Mouse (Mus musculus): ENCODE measurements around the gene Dpep2nb. TPM values are rescaled to one million over a fixed set of nuclear protein-coding genes. Genes with fewer than 3 reads are reported as not detected.

The Dpep2nb gene
- polyA plus RNA-seq, 2 experiments, result 0.05 to 0.17 TPM

GRCm38 (mm10) chr8:106049840-106050239, 44.1 kb upstream of the Dpep2nb start:
- Histone ChIP-seq H3K4me3 (replicated peaks; ENCODE audit: low read length) (no peak overlapping the region), H3K4me2 (replicated peaks; ENCODE audit: low read depth, low read length, severe bottlenecking) (no peak overlapping the region), H3K9me3 (ENCODE audit: control insufficient read depth, low read length) (no peaks in the 10 kb centered on the region), H3K27ac (replicated peaks; ENCODE audit: low read depth, low read length) (no peak overlapping the region), H3K9ac (ENCODE audit: low read depth, low read length, severe bottlenecking) (no peak overlapping the region), H3K4me1 (ENCODE audit: control insufficient read depth, insufficient read depth, low read length) (no peaks in the 10 kb centered on the region), H3K36me3 (ENCODE audit: control insufficient read depth, insufficient read depth, low read length) (peaks cover 38% of the 10 kb centered on the region), H3K27me3 (ENCODE audit: control insufficient read depth, insufficient read depth, low read length) (no peaks in the 10 kb centered on the region)
- ATAC-seq (ENCODE audit: low FRiP score, low read depth) (no peak), DNase-seq (ENCODE audit: low spot score) (no peak)
- TF ChIP-seq POLR2A (IDR thresholded peaks at IDR 0.05; ENCODE audit: borderline replicate concordance, extremely low read depth, insufficient read depth, insufficient read length), result no peak
- WGBS, result 91% methylated on average over 6 of the region's 6 CpGs

GRCm38 (mm10) chr8:106047854-106048630, 42.3 kb upstream of the Dpep2nb start:
- H3K9me3 ChIP-seq (ENCODE audit: control insufficient read depth, low read length), result no peaks in the 10 kb centered on the region
- no peak for TF ChIP-seq POLR2A (IDR thresholded peaks at IDR 0.05; ENCODE audit: borderline replicate concordance, extremely low read depth, insufficient read depth, insufficient read length)
- H3K36me3 ChIP-seq (ENCODE audit: control insufficient read depth, insufficient read depth, low read length), result peaks cover 28% of the 10 kb centered on the region
- no peaks in the 10 kb centered on the region for H3K4me1 ChIP-seq (ENCODE audit: control insufficient read depth, insufficient read depth, low read length)
- 82% methylated on average over 5 of the region's 5 CpGs for WGBS
- H3K4me3 ChIP-seq (replicated peaks; ENCODE audit: low read length), result no peak overlapping the region
- DNase-seq (ENCODE audit: low spot score) (no peak), ATAC-seq (ENCODE audit: low FRiP score, low read depth) (no peak)
- H3K9ac ChIP-seq (ENCODE audit: low read depth, low read length, severe bottlenecking), result no peak overlapping the region
- no peak overlapping the region for H3K4me2 ChIP-seq (replicated peaks; ENCODE audit: low read depth, low read length, severe bottlenecking)
- no peak overlapping the region for H3K27ac ChIP-seq (replicated peaks; ENCODE audit: low read depth, low read length)
- H3K27me3 ChIP-seq (ENCODE audit: control insufficient read depth, insufficient read depth, low read length), result no peaks in the 10 kb centered on the region

GRCm38 (mm10) chr8:106046872-106047559, 41.2 kb upstream of the Dpep2nb start:
- Histone ChIP-seq H3K4me1 (ENCODE audit: control insufficient read depth, insufficient read depth, low read length) (no peaks in the 10 kb centered on the region), H3K36me3 (ENCODE audit: control insufficient read depth, insufficient read depth, low read length) (peaks cover 21% of the 10 kb centered on the region), H3K4me3 (replicated peaks; ENCODE audit: low read length) (no peak overlapping the region), H3K9ac (ENCODE audit: low read depth, low read length, severe bottlenecking) (no peak overlapping the region), H3K9me3 (ENCODE audit: control insufficient read depth, low read length) (no peaks in the 10 kb centered on the region), H3K27me3 (ENCODE audit: control insufficient read depth, insufficient read depth, low read length) (no peaks in the 10 kb centered on the region), H3K4me2 (replicated peaks; ENCODE audit: low read depth, low read length, severe bottlenecking) (no peak overlapping the region), H3K27ac (replicated peaks; ENCODE audit: low read depth, low read length) (no peak overlapping the region)
- WGBS, result 84% methylated on average over 11 of the region's 11 CpGs
- no peak for ATAC-seq (ENCODE audit: low FRiP score, low read depth)
- DNase-seq (ENCODE audit: low spot score), result no peak
- TF ChIP-seq POLR2A (IDR thresholded peaks at IDR 0.05; ENCODE audit: borderline replicate concordance, extremely low read depth, insufficient read depth, insufficient read length), result no peak

- H3K27me3 ChIP-seq (ENCODE audit: control insufficient read depth, insufficient read depth, low read length), result no peaks in the 10 kb centered on the region
- H3K4me2 ChIP-seq (replicated peaks; ENCODE audit: low read depth, low read length, severe bottlenecking), result no peak overlapping the region
- DNase-seq (ENCODE audit: low spot score) (peak; percentile 49), ATAC-seq (ENCODE audit: low FRiP score, low read depth) (peak; percentile 83)
- no peaks in the 10 kb centered on the region for H3K9me3 ChIP-seq (ENCODE audit: control insufficient read depth, low read length)
- TF ChIP-seq POLR2A (IDR thresholded peaks at IDR 0.05; ENCODE audit: borderline replicate concordance, extremely low read depth, insufficient read depth, insufficient read length), result no peak
- H3K9ac ChIP-seq (ENCODE audit: low read depth, low read length, severe bottlenecking), result no peak overlapping the region
- WGBS, result 78% methylated on average over 3 of the region's 3 CpGs
- H3K4me1 ChIP-seq (ENCODE audit: control insufficient read depth, insufficient read depth, low read length), result no peaks in the 10 kb centered on the region
- H3K27ac ChIP-seq (replicated peaks; ENCODE audit: low read depth, low read length), result no peak overlapping the region
- no peak overlapping the region for H3K4me3 ChIP-seq (replicated peaks; ENCODE audit: low read length)
- peaks cover 15% of the 10 kb centered on the region for H3K36me3 ChIP-seq (ENCODE audit: control insufficient read depth, insufficient read depth, low read length)
These were observed 38.4 kb upstream of the Dpep2nb start for GRCm38 (mm10) chr8:106044151-106044550.

- Histone ChIP-seq H3K9me3 (ENCODE audit: control insufficient read depth, low read length) (no peaks in the 10 kb centered on the region), H3K4me1 (ENCODE audit: control insufficient read depth, insufficient read depth, low read length) (no peaks in the 10 kb centered on the region), H3K27me3 (ENCODE audit: control insufficient read depth, insufficient read depth, low read length) (no peaks in the 10 kb centered on the region), H3K4me2 (replicated peaks; ENCODE audit: low read depth, low read length, severe bottlenecking) (no peak overlapping the region), H3K4me3 (replicated peaks; ENCODE audit: low read length) (no peak overlapping the region), H3K36me3 (ENCODE audit: control insufficient read depth, insufficient read depth, low read length) (peaks cover 9% of the 10 kb centered on the region), H3K9ac (ENCODE audit: low read depth, low read length, severe bottlenecking) (no peak overlapping the region), H3K27ac (replicated peaks; ENCODE audit: low read depth, low read length) (no peak overlapping the region)
- no peak for TF ChIP-seq POLR2A (IDR thresholded peaks at IDR 0.05; ENCODE audit: borderline replicate concordance, extremely low read depth, insufficient read depth, insufficient read length)
- 84% methylated on average over 2 of the region's 2 CpGs for WGBS
- ATAC-seq (ENCODE audit: low FRiP score, low read depth), result 0 out of 2 replicates have a peak, but pooled peaks have one; percentile 30
- peak; percentile 20 for DNase-seq (ENCODE audit: low spot score)
These were observed 37.3 kb upstream of the Dpep2nb start for GRCm38 (mm10) chr8:106043055-106043454.
